Mouse (Mus musculus): ENCODE results near the gene Fam131a. TPM values are rescaled to one million over a fixed set of nuclear protein-coding genes. Genes with fewer than 3 reads are reported as not detected.

The Fam131a gene
- total and polyA plus RNA-seq, 3 experiments, result not detected

DNA sequence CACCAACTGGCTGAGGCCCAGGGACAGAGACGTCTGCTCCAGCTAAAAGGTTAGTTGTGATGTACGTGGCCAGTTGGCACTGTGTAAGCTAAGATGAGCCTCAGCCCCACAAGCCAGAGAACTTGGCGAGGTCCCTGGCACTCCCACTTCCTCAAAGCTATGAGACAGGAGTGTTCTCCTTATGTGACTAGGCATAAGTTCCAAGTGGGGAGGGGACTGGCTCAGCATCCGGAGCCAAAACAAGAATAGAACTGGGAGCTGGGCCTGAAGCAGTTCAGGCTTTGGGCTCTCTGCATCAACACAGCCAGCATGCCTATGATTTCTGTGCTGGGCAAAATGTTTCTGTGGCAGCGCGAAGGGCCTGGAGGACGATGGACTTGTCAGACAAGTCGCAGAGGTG lies 1.7 kb downstream of the Fam131a start:
- no peaks in the 10 kb centered on the region for H3K79me2 ChIP-seq (ENCODE audit: control insufficient read depth, insufficient read depth, low read length, poor library complexity)

DNA sequence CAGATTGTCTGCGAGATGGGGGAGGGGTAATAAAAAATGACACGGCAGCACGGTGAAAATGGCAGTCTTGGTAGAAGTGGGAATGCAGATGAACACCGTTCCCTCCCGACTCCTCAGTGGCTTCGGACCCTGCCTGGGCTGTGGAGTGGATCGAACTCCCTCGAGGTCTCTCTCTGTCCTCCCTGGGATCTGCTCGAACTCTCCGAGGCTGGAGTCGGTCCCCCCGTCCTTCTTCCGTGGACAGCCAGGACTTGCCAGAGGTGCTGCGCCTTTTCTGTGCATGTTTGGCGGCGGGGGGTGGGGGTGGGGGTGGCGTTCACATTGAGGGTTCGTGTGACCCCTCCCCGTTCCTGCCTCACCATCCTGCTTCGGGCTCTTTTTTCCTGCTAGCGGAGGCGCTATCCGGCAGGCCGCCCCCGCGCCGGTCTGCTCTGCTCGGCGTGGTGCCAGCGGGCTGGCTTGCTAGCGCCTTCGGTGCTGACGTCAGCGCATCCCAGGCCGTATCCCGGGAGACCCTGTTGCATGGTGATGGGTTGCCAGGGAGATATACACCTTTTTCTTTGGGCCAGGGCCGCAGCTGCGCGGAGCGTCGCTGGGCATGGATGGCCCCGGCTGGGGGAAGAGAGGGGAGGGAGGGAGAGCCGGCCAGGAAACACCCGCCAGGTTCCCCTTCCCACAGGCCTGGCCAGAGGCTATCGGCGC lies 2.7 kb downstream of the Fam131a start:
- no peak for TF ChIP-seq POLR2AphosphoS2 (IDR thresholded peaks at IDR 0.05; ENCODE audit: low read length)
- TF ChIP-seq RCOR1 (IDR thresholded peaks at IDR 0.05; ENCODE audit: low read depth, low read length), result no peak
- TF ChIP-seq GABPA (IDR thresholded peaks at IDR 0.05; ENCODE audit: low read depth, low read length), result no peak
- no peak for TF ChIP-seq MAZ (IDR thresholded peaks at IDR 0.05; ENCODE audit: low read depth, low read length)
- Histone ChIP-seq H3K9me3 (replicated peaks; ENCODE audit: insufficient read depth, low read length) (no peaks in the 10 kb centered on the region), H3K27me3 (ENCODE audit: control insufficient read depth in 1 of 2, insufficient read depth in 2 of 2, low read length in 2 of 2) (no peaks in the 10 kb centered on the region), H3K4me3 (ENCODE audit: control insufficient read depth in 1 of 2, insufficient read depth in 1 of 2, low read depth in 2 of 2, low read length in 2 of 2) (no peak overlapping the region), H3K27ac (ENCODE audit: control insufficient read depth, low read depth, low read length) (no peak overlapping the region), H3K9ac (ENCODE audit: control insufficient read depth, low read depth, low read length, poor library complexity, severe bottlenecking) (no peak overlapping the region), H3K4me1 (ENCODE audit: control insufficient read depth in 1 of 2, insufficient read depth in 2 of 2, low read length in 2 of 2) (no peaks in the 10 kb centered on the region), H3K36me3 (ENCODE audit: control insufficient read depth in 1 of 2, insufficient read depth in 2 of 2, low read length in 2 of 2) (no peaks in the 10 kb centered on the region; a peak in 1 of 4 replicates), H3K79me2 (ENCODE audit: control insufficient read depth, insufficient read depth, low read length, poor library complexity) (no peaks in the 10 kb centered on the region)
- DNase-seq (ENCODE audit: low read depth, low spot score), result no peak

More for the DNA sequence above, 1.7 kb downstream of the Fam131a start:
- no peak for TF ChIP-seq NRF1 (IDR thresholded peaks at IDR 0.05; ENCODE audit: insufficient read depth, low read depth, low read length, poor library complexity, severe bottlenecking)
- TF ChIP-seq SMC3 (IDR thresholded peaks at IDR 0.05; ENCODE audit: low read depth, low read length), result no peak
- TF ChIP-seq E2F4 (IDR thresholded peaks at IDR 0.05; ENCODE audit: borderline replicate concordance, low read depth, low read length), result no peak
- TF ChIP-seq RCOR1 (IDR thresholded peaks at IDR 0.05; ENCODE audit: low read depth, low read length), result no peak
- TF ChIP-seq ZMIZ1 (IDR thresholded peaks at IDR 0.05; ENCODE audit: low read depth, low read length), result no peak
- TF ChIP-seq USF2 (IDR thresholded peaks at IDR 0.05; ENCODE audit: borderline replicate concordance in 1 of 2, insufficient read depth in 1 of 2, low read depth in 1 of 2, low read length in 2 of 2), result no peak
- TF ChIP-seq CHD2 (IDR thresholded peaks at IDR 0.05; ENCODE audit: low read length), result no peak
- no peak for TF ChIP-seq ETS1 (IDR thresholded peaks at IDR 0.05; ENCODE audit: low read depth, low read length)
- no peak overlapping the region for H3K9ac ChIP-seq (ENCODE audit: control insufficient read depth, low read depth, low read length, poor library complexity, severe bottlenecking)
- no peaks in the 10 kb centered on the region for H3K4me1 ChIP-seq (ENCODE audit: control insufficient read depth in 1 of 2, insufficient read depth in 2 of 2, low read length in 2 of 2)
- H3K27ac ChIP-seq (ENCODE audit: control insufficient read depth, low read depth, low read length), result no peak overlapping the region
- H3K9me3 ChIP-seq (replicated peaks; ENCODE audit: insufficient read depth, low read length), result no peaks in the 10 kb centered on the region
- peaks cover 2 to 6% of the 10 kb centered on the region in 2 experiments; a peak in 3 of 4 replicates for H3K36me3 ChIP-seq (ENCODE audit: control insufficient read depth in 1 of 2, insufficient read depth in 2 of 2, low read length in 2 of 2)
- no peak overlapping the region for H3K4me3 ChIP-seq (ENCODE audit: control insufficient read depth in 1 of 2, insufficient read depth in 1 of 2, low read depth in 2 of 2, low read length in 2 of 2)
- DNase-seq (ENCODE audit: low read depth, low spot score), result peak; percentile 40
- H3K27me3 ChIP-seq (ENCODE audit: control insufficient read depth in 1 of 2, insufficient read depth in 2 of 2, low read length in 2 of 2), result no peaks in the 10 kb centered on the region

DNA sequence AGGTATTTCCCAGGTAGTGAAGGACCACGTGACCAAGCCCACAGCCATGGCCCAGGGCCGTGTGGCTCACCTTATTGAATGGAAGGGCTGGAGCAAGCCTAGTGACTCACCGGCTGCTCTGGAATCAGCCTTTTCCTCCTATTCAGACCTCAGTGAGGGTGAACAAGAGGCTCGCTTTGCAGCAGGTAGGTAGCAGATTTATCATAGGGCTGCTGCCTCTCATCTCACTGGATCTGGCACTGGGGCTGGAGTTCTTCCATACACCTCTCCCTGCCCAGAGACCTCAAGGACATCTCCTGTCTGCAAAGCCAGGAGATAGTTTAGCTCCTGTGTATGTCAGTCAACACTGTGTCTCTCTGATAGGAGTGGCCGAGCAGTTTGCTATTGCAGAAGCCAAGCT lies 6.2 kb downstream of the Fam131a start:
- Histone ChIP-seq H3K9me3 (replicated peaks; ENCODE audit: insufficient read depth, low read length) (no peaks in the 10 kb centered on the region), H3K9ac (ENCODE audit: control insufficient read depth, low read depth, low read length, poor library complexity, severe bottlenecking) (no peak overlapping the region), H3K79me2 (ENCODE audit: control insufficient read depth, insufficient read depth, low read length, poor library complexity) (no peaks in the 10 kb centered on the region), H3K27ac (ENCODE audit: control insufficient read depth, low read depth, low read length) (no peak overlapping the region), H3K27me3 (ENCODE audit: control insufficient read depth in 1 of 2, insufficient read depth in 2 of 2, low read length in 2 of 2) (no peaks in the 10 kb centered on the region), H3K4me3 (ENCODE audit: control insufficient read depth in 1 of 2, insufficient read depth in 1 of 2, low read depth in 2 of 2, low read length in 2 of 2) (no peak overlapping the region), H3K4me1 (ENCODE audit: control insufficient read depth in 1 of 2, insufficient read depth in 2 of 2, low read length in 2 of 2) (peaks cover 3 to 13% of the 10 kb centered on the region in 2 experiments; a peak in 2 of 4 replicates), H3K36me3 (ENCODE audit: control insufficient read depth in 1 of 2, insufficient read depth in 2 of 2, low read length in 2 of 2) (peaks cover 0 to 12% of the 10 kb centered on the region in 2 experiments; a peak in 2 of 4 replicates)
- no peak for DNase-seq (ENCODE audit: low read depth, low spot score)
- no peak for TF ChIP-seq ELF1 (IDR thresholded peaks at IDR 0.05; ENCODE audit: low read depth, low read length)
- TF ChIP-seq MEF2A (IDR thresholded peaks at IDR 0.05; ENCODE audit: extremely low read depth, insufficient replicate concordance, low read depth, low read length, poor library complexity, severe bottlenecking), result no peak
- peak; percentile 48 for TF ChIP-seq USF1 (IDR thresholded peaks at IDR 0.05; ENCODE audit: low read depth, low read length)
- no peak for TF ChIP-seq MYB (IDR thresholded peaks at IDR 0.05; ENCODE audit: low read depth, low read length)
- TF ChIP-seq KAT2A (conservative IDR thresholded peaks at IDR 0.05; ENCODE audit: low read depth, low read length), result no peak

Measured in MEL (cell line).